Mouse (Mus musculus) lung, adult 2 months (tissue): Measurements from ENCODE around the gene Rbm5.

Experiments
- CTCF ChIP-seq: fragments of 200-500 bp; IDR thresholded peaks from 2 replicates; pipeline ENCODE4 v1.5.1; 2011; ENCODE audit warnings: mild to moderate bottlenecking, low read length, control low read depth; ENCODE audit not compliant: insufficient read depth
- POLR2A ChIP-seq: fragments of 200-500 bp; IDR thresholded peaks from 2 replicates; pipeline ENCODE4 v1.6.1; 2011; ENCODE audit warnings: low read depth, mild to moderate bottlenecking, control low read depth, low read length, borderline replicate concordance; ENCODE audit errors: extremely low read depth

- TF ChIP-seq CTCF, result no peak
- TF ChIP-seq POLR2A, result no peak
Measured at GRCm38 (mm10) chr9:107774411-107774810, 3.6 kb upstream of the Rbm5 start.
